Mouse (Mus musculus): ENCODE measurements around the gene Sirt3.

- TF ChIP-seq CTCF (IDR thresholded peaks at IDR 0.05; ENCODE audit: extremely low read depth, insufficient read depth, insufficient read length, insufficient replicate concordance) (no peak), POLR2A (IDR thresholded peaks at IDR 0.05; ENCODE audit: low read depth, low read length) (no peak)
These were observed 18.1 kb upstream of the Sirt3 start, which contains the start of gene Cox8b for GRCm38 (mm10) chr7:140900220-140900619.

All from spleen, adult 2 months (tissue).